Mouse (Mus musculus) lung, adult 2 months (tissue): ENCODE measurements around the gene Vsx2.

Experiments
- CTCF ChIP-seq: fragments of 200-500 bp; IDR thresholded peaks from 2 replicates; pipeline ENCODE4 v1.5.1; 2011; ENCODE audit warnings: mild to moderate bottlenecking, low read length, control low read depth; ENCODE audit not compliant: insufficient read depth
- POLR2A ChIP-seq: fragments of 200-500 bp; IDR thresholded peaks from 2 replicates; pipeline ENCODE4 v1.6.1; 2011; ENCODE audit warnings: low read depth, mild to moderate bottlenecking, control low read depth, low read length, borderline replicate concordance; ENCODE audit errors: extremely low read depth

DNA sequence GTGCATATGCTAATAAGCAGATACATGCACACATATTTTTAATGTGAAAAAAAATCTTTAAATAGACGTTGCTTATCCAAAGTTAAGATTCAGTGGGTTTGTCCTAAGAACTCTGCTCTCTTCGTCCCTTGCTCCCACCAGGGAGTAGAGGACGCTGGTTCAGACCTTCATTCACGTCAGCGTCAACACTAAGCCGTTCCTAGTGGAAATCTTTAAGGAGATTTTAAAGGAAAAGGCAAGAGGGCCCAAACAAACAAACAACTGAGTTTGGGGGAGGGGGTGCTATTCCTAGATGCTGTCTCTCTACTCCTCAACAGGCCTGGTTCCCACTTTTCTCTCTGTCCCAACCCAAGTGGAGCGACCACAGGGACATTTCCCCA lies 2.8 kb downstream of the Vsx2 start:
- TF ChIP-seq POLR2A (no peak), CTCF (no peak)
